Mouse (Mus musculus): Measurements from ENCODE around the gene Olfr152. TPM values are rescaled to one million over a fixed set of nuclear protein-coding genes. Genes with fewer than 3 reads are reported as not detected.

Gene Olfr152
- not detected in 2 replicates for polyA plus RNA-seq (2016; fragmentation: Nextera tagmentation; extraction: Ambion mirVana)

DNA sequence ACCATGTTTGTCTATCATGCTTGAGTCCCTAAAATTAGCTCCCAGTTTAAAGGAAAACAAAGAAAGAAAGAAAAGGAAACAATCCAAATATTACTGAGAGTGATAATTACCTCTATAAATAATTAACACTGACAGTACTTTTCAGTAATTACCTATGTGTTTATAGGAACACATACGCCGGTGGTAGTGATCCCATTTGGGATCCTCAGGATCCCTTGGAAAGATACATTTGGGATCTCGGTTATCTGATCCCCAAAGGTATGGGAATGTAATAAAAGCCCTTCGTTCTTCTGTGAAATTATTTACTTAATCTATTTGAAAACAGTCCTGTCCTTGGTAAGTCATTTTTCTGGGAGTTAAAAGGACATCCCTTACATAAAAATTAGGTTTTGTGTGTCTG, at the start of gene Olfr152:
TSS of gene Olfr152 (plus strand) at position 301 of the 400 bp plus-strand sequence.
- no peaks in the 10 kb centered on the region for H3K9me3 ChIP-seq
- no peaks in the 10 kb centered on the region for H3K36me3 ChIP-seq
- no peaks in the 10 kb centered on the region for H3K4me1 ChIP-seq
- H3K27me3 ChIP-seq (replicated peaks), result no peaks in the 10 kb centered on the region
- WGBS, result 89% methylated on average over 4 of the region's 4 CpGs
- no peak within 1 kb of the TSS for H3K27ac ChIP-seq
- H3K4me2 ChIP-seq (replicated peaks), result no peak within 1 kb of the TSS
- no peak for ATAC-seq (ENCODE audit: low FRiP score, low read depth)
- no peak within 1 kb of the TSS for H3K4me3 ChIP-seq
- no peak within 1 kb of the TSS for H3K9ac ChIP-seq

DNA sequence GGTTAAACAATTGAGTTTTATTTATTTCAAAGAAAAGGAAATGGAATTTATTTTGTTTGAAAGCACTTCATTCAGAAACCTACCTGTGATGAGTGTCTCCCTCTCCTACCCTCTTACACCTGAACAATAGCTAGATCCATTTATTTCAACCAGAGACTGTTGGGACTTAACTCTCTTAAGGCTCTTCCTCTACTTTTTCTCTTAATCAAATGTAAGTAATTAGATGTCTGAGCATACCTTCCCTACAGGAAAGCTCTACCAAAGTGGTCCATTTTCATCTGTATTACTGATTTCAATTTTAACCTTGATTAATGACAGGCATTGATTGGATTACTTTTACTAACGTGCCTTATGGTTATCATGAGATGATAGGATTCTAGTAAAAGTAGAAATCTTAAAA, 39.4 kb upstream of the Olfr152 start, which contains the start of gene Olfr1138:
TSS of gene Olfr1138 (minus strand) at position 101 of the 400 bp plus-strand sequence.
- Histone ChIP-seq H3K4me2 (replicated peaks) (no peak within 1 kb of the TSS), H3K4me1 (no peaks in the 10 kb centered on the region), H3K36me3 (no peaks in the 10 kb centered on the region), H3K4me3 (no peak within 1 kb of the TSS), H3K9me3 (no peaks in the 10 kb centered on the region), H3K27ac (no peak within 1 kb of the TSS), H3K9ac (no peak within 1 kb of the TSS), H3K27me3 (replicated peaks) (no peaks in the 10 kb centered on the region)
- no peak for ATAC-seq (ENCODE audit: low FRiP score, low read depth)
- 83% methylated on average over 1 of the region's 1 CpGs for WGBS

DNA sequence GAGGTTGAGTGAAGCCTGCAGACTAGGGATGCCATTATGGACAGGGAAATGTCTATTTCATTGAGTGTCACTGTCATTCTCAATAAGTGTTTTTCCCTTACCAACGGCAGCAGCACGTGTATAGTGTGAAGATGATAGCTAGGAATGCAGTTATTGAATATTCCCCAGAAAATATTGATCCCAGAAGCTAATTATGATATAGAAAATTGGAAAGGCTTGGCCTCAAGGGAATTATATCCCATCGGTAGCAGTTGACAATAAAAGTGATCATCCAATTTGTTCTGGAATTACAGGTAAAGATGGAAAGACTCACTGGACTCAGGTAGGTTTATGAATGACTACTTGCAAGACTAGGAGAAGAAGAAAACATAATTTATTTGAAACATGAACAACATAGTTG, 35.8 kb upstream of the Olfr152 start, which contains the start of gene Olfr1140:
TSS of gene Olfr1140 (plus strand) at position 301 of the 400 bp plus-strand sequence.
- Histone ChIP-seq H3K9ac (no peak within 1 kb of the TSS), H3K27me3 (replicated peaks) (no peaks in the 10 kb centered on the region), H3K36me3 (no peaks in the 10 kb centered on the region), H3K4me3 (no peak within 1 kb of the TSS), H3K9me3 (no peaks in the 10 kb centered on the region), H3K4me2 (replicated peaks) (no peak within 1 kb of the TSS), H3K27ac (no peak within 1 kb of the TSS), H3K4me1 (no peaks in the 10 kb centered on the region)
- 74% methylated on average over 3 of the region's 3 CpGs for WGBS
- no peak for ATAC-seq (ENCODE audit: low FRiP score, low read depth)

DNA sequence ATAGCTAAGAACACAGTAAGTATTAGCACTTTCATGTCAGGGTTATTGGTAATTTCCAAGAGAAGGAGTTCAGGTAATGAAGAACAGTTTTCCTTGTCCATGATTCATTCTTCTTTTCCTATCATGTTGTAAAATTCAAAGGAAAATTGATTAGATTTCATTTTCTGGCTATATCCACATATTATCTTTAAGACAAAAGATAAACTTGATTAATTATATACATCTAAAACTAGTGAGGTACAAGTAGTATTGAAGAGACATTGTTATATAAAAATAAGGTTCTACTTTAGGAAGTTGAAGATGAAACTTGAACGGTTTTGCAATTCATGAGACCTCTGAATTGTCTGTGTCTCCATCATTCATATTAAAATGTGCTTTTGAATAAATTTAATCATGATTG, 25.4 kb upstream of the Olfr152 start, which contains the start of gene Olfr1141:
TSS of gene Olfr1141 (minus strand) at position 101 of the 400 bp plus-strand sequence.
- H3K4me2 ChIP-seq (replicated peaks), result no peak within 1 kb of the TSS
- H3K27me3 ChIP-seq (replicated peaks), result no peaks in the 10 kb centered on the region

DNA sequence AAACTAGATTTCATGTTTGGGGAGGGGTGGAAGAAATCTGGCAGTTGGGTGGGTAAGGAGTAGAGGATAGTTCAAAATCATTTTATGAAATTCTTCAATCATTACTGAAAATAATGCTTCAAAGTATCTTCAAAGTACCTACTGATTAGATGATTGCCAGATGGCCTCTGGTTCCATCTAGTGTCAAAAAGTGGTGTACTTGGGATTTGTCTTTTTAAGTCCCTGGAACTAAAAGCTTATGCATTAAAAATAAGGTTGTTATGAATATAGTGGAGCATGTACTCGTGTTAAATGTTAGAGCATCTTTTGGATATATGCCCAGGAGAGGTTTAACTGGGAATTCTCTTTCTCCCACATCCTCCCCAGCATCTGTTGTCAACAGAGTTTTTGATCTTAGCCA, 3.1 kb upstream of the Olfr152 start:
- H3K9ac ChIP-seq, result no peak overlapping the region
- 50% methylated on average over 1 of the region's 1 CpGs for WGBS
- no peak overlapping the region for H3K4me2 ChIP-seq (replicated peaks)
- no peaks in the 10 kb centered on the region for H3K27me3 ChIP-seq (replicated peaks)
- no peak overlapping the region for H3K4me3 ChIP-seq
- H3K9me3 ChIP-seq, result no peaks in the 10 kb centered on the region
- no peak overlapping the region for H3K27ac ChIP-seq
- no peak for ATAC-seq (ENCODE audit: low FRiP score, low read depth)
- no peaks in the 10 kb centered on the region for H3K4me1 ChIP-seq
- no peaks in the 10 kb centered on the region for H3K36me3 ChIP-seq

More for the DNA sequence above, 25.4 kb upstream of the Olfr152 start, which contains the start of gene Olfr1141:
- no peak within 1 kb of the TSS for H3K4me3 ChIP-seq
- ATAC-seq (ENCODE audit: low FRiP score, low read depth), result no peak
- WGBS, result 80% methylated on average over 1 of the region's 1 CpGs
- no peaks in the 10 kb centered on the region for H3K9me3 ChIP-seq
- H3K36me3 ChIP-seq, result no peaks in the 10 kb centered on the region
- H3K4me1 ChIP-seq, result no peaks in the 10 kb centered on the region
- no peak within 1 kb of the TSS for H3K27ac ChIP-seq
- no peak within 1 kb of the TSS for H3K9ac ChIP-seq

DNA sequence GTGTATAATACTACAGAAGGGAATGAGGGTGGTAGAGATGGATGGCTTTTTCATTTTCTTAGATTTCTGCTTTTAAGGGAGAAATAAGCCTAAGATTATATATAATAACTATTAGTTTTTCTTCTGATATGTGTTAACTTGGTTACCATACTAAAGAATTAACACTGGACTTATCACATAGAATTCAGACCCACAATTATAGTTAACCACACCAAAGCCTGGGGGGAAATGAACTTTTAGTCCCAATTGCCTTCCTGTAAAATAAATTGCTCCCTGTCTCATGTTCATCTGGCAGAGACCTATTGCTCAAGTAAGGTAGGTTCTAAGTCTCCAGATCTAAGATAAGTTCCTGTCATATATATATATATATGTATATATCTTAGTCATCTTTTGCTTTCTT, 21.0 kb downstream of the Olfr152 start, which contains the start of gene Olfr1143:
TSS of gene Olfr1143 (plus strand) at position 301 of the 400 bp plus-strand sequence.
- Histone ChIP-seq H3K9ac (no peak within 1 kb of the TSS), H3K4me3 (no peak within 1 kb of the TSS), H3K4me2 (replicated peaks) (no peak within 1 kb of the TSS), H3K36me3 (no peaks in the 10 kb centered on the region), H3K4me1 (no peaks in the 10 kb centered on the region), H3K27me3 (replicated peaks) (no peaks in the 10 kb centered on the region), H3K9me3 (no peaks in the 10 kb centered on the region), H3K27ac (no peak within 1 kb of the TSS)
- no peak for ATAC-seq (ENCODE audit: low FRiP score, low read depth)

DNA sequence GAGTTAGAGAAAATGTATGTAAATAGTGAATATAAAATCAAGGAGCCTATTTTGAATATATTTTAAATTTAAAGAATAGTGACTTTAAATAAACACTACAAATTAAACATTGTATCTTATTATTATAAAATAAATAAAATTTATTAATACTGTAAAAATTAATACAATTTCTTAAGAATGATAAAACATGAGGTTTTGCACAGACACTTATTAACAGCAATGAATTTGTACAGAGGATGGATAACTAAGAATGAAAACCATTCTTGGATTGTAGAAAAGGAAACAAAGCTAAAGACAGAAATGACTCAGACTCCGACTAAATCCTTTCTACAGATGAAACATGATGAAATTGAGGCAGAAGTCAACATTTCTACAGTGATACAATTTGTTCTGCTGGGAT, 30.2 kb downstream of the Olfr152 start, which contains the start of gene Olfr1145:
TSS of gene Olfr1145 (plus strand) at position 301 of the 400 bp plus-strand sequence.
- Histone ChIP-seq H3K4me1 (no peaks in the 10 kb centered on the region), H3K4me2 (replicated peaks) (no peak within 1 kb of the TSS), H3K27me3 (replicated peaks) (no peaks in the 10 kb centered on the region), H3K9ac (no peak within 1 kb of the TSS), H3K9me3 (no peaks in the 10 kb centered on the region), H3K36me3 (no peaks in the 10 kb centered on the region), H3K27ac (no peak within 1 kb of the TSS), H3K4me3 (no peak within 1 kb of the TSS)
- WGBS, result 82% methylated on average over 1 of the region's 1 CpGs
- no peak for ATAC-seq (ENCODE audit: low FRiP score, low read depth)

DNA sequence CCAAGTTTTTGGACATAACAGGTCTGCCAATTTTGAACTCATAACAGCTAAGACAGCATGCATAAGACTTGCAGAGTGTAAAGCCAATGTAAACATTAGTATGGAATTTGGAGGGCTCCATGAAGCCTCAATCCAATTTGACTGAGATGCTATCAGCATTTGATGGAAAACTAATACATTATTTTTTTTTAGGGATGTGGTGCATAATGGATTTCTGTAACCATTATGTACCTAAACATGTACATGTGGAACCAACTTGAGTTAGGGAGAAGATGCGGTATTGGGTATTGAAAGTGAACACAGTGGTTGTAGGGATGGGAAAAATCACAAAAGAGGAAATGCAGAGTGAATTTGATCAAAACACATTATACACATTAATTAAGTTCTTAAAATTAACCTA, 51.0 kb downstream of the Olfr152 start, which contains the start of gene Olfr1148:
TSS of gene Olfr1148 (plus strand) at position 301 of the 400 bp plus-strand sequence.
- 98% methylated on average over 1 of the region's 1 CpGs for WGBS
- Histone ChIP-seq H3K27ac (no peak within 1 kb of the TSS), H3K4me2 (replicated peaks) (no peak within 1 kb of the TSS), H3K9me3 (no peaks in the 10 kb centered on the region), H3K36me3 (no peaks in the 10 kb centered on the region), H3K9ac (no peak within 1 kb of the TSS), H3K27me3 (replicated peaks) (no peaks in the 10 kb centered on the region), H3K4me3 (no peak within 1 kb of the TSS), H3K4me1 (no peaks in the 10 kb centered on the region)
- ATAC-seq (ENCODE audit: low FRiP score, low read depth), result no peak

Other genes starting within 250 kb of the Olfr152 start
- not detected in 2 replicates for gene Olfr153, start 247.7 kb upstream of the Olfr152 start, polyA plus RNA-seq (2016; fragmentation: Nextera tagmentation; extraction: Ambion mirVana)
- gene Olfr1128, start 233.9 kb upstream of the Olfr152 start, polyA plus RNA-seq (2016; fragmentation: Nextera tagmentation; extraction: Ambion mirVana), result not detected in 2 replicates
- not detected in 2 replicates for gene Olfr1129, start 205.6 kb upstream of the Olfr152 start, polyA plus RNA-seq (2016; fragmentation: Nextera tagmentation; extraction: Ambion mirVana)
- not detected in 2 replicates for gene Olfr1130, start 173.3 kb upstream of the Olfr152 start, polyA plus RNA-seq (2016; fragmentation: Nextera tagmentation; extraction: Ambion mirVana)
- not detected in 2 replicates for gene Olfr1131, start 152.4 kb upstream of the Olfr152 start, polyA plus RNA-seq (2016; fragmentation: Nextera tagmentation; extraction: Ambion mirVana)
- gene Olfr1132, start 141.9 kb upstream of the Olfr152 start, polyA plus RNA-seq (2016; fragmentation: Nextera tagmentation; extraction: Ambion mirVana), result not detected in 2 replicates
- gene Olfr1133, start 132.1 kb upstream of the Olfr152 start, polyA plus RNA-seq (2016; fragmentation: Nextera tagmentation; extraction: Ambion mirVana), result not detected in 2 replicates
- gene Olfr1134, start 121.0 kb upstream of the Olfr152 start, polyA plus RNA-seq (2016; fragmentation: Nextera tagmentation; extraction: Ambion mirVana), result not detected in 2 replicates
- gene Olfr1135, start 105.8 kb upstream of the Olfr152 start, polyA plus RNA-seq (2016; fragmentation: Nextera tagmentation; extraction: Ambion mirVana), result not detected in 2 replicates
- not detected in 2 replicates for gene Olfr1136, start 85.5 kb upstream of the Olfr152 start, polyA plus RNA-seq (2016; fragmentation: Nextera tagmentation; extraction: Ambion mirVana)
- not detected in 2 replicates for gene Olfr1137, start 66.3 kb upstream of the Olfr152 start, polyA plus RNA-seq (2016; fragmentation: Nextera tagmentation; extraction: Ambion mirVana)
- not detected in 2 replicates for gene Olfr1138, start 39.5 kb upstream of the Olfr152 start, polyA plus RNA-seq (2016; fragmentation: Nextera tagmentation; extraction: Ambion mirVana)
- not detected in 2 replicates for gene Olfr1140, start 35.7 kb upstream of the Olfr152 start, polyA plus RNA-seq (2016; fragmentation: Nextera tagmentation; extraction: Ambion mirVana)
- not detected in 2 replicates for gene Olfr1141, start 25.5 kb upstream of the Olfr152 start, polyA plus RNA-seq (2016; fragmentation: Nextera tagmentation; extraction: Ambion mirVana)
- gene Olfr1143, start 21.1 kb downstream of the Olfr152 start, polyA plus RNA-seq (2016; fragmentation: Nextera tagmentation; extraction: Ambion mirVana), result not detected in 2 replicates
- not detected in 2 replicates for gene Olfr1145, start 30.3 kb downstream of the Olfr152 start, polyA plus RNA-seq (2016; fragmentation: Nextera tagmentation; extraction: Ambion mirVana)
- gene Olfr1148, start 51.0 kb downstream of the Olfr152 start, polyA plus RNA-seq (2016; fragmentation: Nextera tagmentation; extraction: Ambion mirVana), result not detected in 2 replicates
- not detected in 2 replicates for gene Olfr1150-ps1, start 64.5 kb downstream of the Olfr152 start, polyA plus RNA-seq (2016; fragmentation: Nextera tagmentation; extraction: Ambion mirVana)
- gene Olfr1151, start 76.4 kb downstream of the Olfr152 start, polyA plus RNA-seq (2016; fragmentation: Nextera tagmentation; extraction: Ambion mirVana), result not detected in 2 replicates
- 0.03 TPM in 1 of 2 replicates, not detected in the other for gene Olfr1152, start 87.0 kb downstream of the Olfr152 start, polyA plus RNA-seq (2016; fragmentation: Nextera tagmentation; extraction: Ambion mirVana)
- not detected in 2 replicates for gene Olfr1153, start 115.5 kb downstream of the Olfr152 start, polyA plus RNA-seq (2016; fragmentation: Nextera tagmentation; extraction: Ambion mirVana)
- not detected in 2 replicates for gene Olfr1154, start 125.7 kb downstream of the Olfr152 start, polyA plus RNA-seq (2016; fragmentation: Nextera tagmentation; extraction: Ambion mirVana)
- not detected in 2 replicates for gene Olfr1155, start 165.7 kb downstream of the Olfr152 start, polyA plus RNA-seq (2016; fragmentation: Nextera tagmentation; extraction: Ambion mirVana)
- gene Olfr1156, start 173.6 kb downstream of the Olfr152 start, polyA plus RNA-seq (2016; fragmentation: Nextera tagmentation; extraction: Ambion mirVana), result not detected in 2 replicates
- gene Olfr1157, start 188.8 kb downstream of the Olfr152 start, polyA plus RNA-seq (2016; fragmentation: Nextera tagmentation; extraction: Ambion mirVana), result not detected in 2 replicates
- gene Olfr74, start 195.2 kb downstream of the Olfr152 start, polyA plus RNA-seq (2016; fragmentation: Nextera tagmentation; extraction: Ambion mirVana), result not detected in 2 replicates
- not detected in 2 replicates for gene Olfr1158, start 210.6 kb downstream of the Olfr152 start, polyA plus RNA-seq (2016; fragmentation: Nextera tagmentation; extraction: Ambion mirVana)
- not detected in 2 replicates for gene Olfr1160, start 228.8 kb downstream of the Olfr152 start, polyA plus RNA-seq (2016; fragmentation: Nextera tagmentation; extraction: Ambion mirVana)
- gene Olfr1161, start 243.3 kb downstream of the Olfr152 start, polyA plus RNA-seq (2016; fragmentation: Nextera tagmentation; extraction: Ambion mirVana), result not detected in 2 replicates